Mouse (Mus musculus) small intestine, adult 2 months (tissue): ENCODE results near the gene Ndufs7. TPM values are rescaled to one million over a fixed set of nuclear protein-coding genes. Genes with fewer than 3 reads are reported as not detected.

Experiments
- H3K27ac ChIP-seq: fragments of 200-500 bp; 2 replicates; pipeline ENCODE4 v1.5.1; 2012; ENCODE audit warnings: low read depth, low read length, control low read depth, inconsistent platforms; ENCODE audit not compliant: insufficient read depth
- H3K27me3 ChIP-seq: fragments of 200-500 bp; 2 replicates; pipeline ENCODE4 v1.6.1; 2012; ENCODE audit warnings: mild to moderate bottlenecking, moderate library complexity, low read length, inconsistent platforms; ENCODE audit not compliant: control insufficient read depth, insufficient read depth
- H3K36me3 ChIP-seq: fragments of 200-500 bp; 2 replicates; pipeline ENCODE4 v1.6.1; 2012; ENCODE audit warnings: mild to moderate bottlenecking, low read length, control low read depth, inconsistent platforms; ENCODE audit not compliant: control insufficient read depth, insufficient read depth
- H3K4me1 ChIP-seq: fragments of 200-500 bp; 2 replicates; pipeline ENCODE4 v1.6.1; 2012; ENCODE audit warnings: low read length, inconsistent platforms, mixed read lengths; ENCODE audit not compliant: control insufficient read depth, insufficient read depth, insufficient read length
- H3K4me3 ChIP-seq: fragments of 200-500 bp; 2 replicates; pipeline ENCODE4 v1.5.1; 2012; ENCODE audit warnings: low read depth, mild to moderate bottlenecking, control low read depth, inconsistent platforms, low read length, moderate library complexity
- CTCF ChIP-seq: fragments of 200-500 bp; IDR thresholded peaks from 2 replicates; pipeline ENCODE4 v1.5.1; 2012; ENCODE audit warnings: low read depth, mild to moderate bottlenecking, control low read depth, inconsistent platforms, low read length, moderate library complexity, mixed read lengths; ENCODE audit not compliant: insufficient replicate concordance, insufficient read length; ENCODE audit errors: extremely low read depth
- POLR2A ChIP-seq: fragments of 200-500 bp; IDR thresholded peaks from 2 replicates; pipeline ENCODE4 v1.6.1; 2012; ENCODE audit warnings: low read depth, mild to moderate bottlenecking, control low read depth, inconsistent platforms, low read length, moderate library complexity
- WGBS: fragments of 180-500 bp; shearing (Covaris S2); methylation state at CpG from one replicate; pipeline ENCODE4 v1.1.7; 2018; 5-methylcytosine and 5-hydroxymethylcytosine counted together
- polyA plus RNA-seq: library from polyadenylated mRNA; depleted of rRNA; stranded (reverse); fragments of >200 nt; gene quantifications from 2 replicates; pipeline ENCODE4 v1.2.3, GENCODE M21; 2012

The Ndufs7 gene
- polyA plus RNA-seq, 1 experiment: 1,176 TPM

DNA sequence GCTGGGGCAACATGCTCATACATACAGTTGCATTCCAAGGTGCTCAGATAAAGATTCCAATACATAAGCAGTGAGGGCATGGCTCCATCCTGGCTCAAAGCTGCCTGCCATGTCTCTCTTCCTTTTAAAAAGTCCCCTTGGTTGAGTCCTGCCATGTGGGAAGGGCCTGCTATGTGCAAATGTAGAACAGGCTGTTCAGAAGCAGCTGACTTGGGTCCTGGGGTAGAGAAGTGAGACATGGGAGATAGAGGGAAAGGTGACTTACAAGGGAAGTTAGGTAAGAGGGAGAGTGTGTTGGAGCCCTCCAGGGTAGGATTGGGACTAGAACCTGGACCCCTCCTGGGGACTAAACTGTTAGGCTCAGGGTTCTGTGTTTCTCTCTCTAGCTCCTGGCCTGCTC is 3.1 kb downstream of the Ndufs7 start:
- peaks cover 36% of the 10 kb centered on the region for H3K36me3 ChIP-seq
- no peaks in the 10 kb centered on the region for H3K27me3 ChIP-seq
- H3K4me3 ChIP-seq: no peak overlapping the region
- H3K4me1 ChIP-seq: peaks cover 14% of the 10 kb centered on the region
- TF ChIP-seq POLR2A (no peak), CTCF (no peak)
- no peak overlapping the region for H3K27ac ChIP-seq

DNA sequence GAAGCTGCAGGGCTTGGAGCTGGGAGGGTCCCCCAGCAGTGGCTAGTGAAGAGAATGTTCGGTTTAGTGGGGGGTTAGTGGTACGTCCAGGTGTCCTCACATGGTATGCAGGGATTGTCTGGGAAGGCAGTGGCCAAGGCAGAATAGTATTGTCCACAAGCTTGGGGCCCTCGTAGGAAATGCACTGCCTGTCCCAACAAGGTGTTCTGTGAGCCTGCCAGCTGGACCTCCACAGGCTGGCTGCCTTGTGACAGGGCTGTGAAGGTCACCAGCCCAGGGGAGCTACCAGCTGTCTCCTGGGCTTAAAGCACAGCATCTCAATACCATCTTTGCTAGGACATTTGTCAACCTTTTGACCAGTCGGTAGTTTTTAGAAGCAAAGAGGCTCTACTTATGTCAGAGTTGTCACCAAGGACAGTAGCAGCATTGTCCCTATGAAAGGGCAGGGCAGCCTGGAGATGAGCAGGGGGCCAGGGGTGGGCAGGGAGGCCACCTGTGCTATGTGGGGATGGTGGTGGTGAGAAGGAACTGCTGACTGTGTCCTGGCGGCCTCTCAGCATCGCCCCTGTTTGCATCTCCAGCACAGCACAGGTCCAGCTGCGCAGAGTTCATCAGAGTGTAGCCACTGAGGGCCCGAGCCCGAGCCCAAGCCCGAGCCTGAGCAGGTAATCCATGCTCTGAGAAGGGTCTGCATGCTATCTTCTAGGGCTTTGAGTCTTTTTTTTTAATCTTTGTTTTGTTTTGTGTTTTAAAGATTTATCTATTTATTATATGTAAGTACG is 3.8 kb downstream of the Ndufs7 start:
- no peaks in the 10 kb centered on the region for H3K27me3 ChIP-seq
- H3K36me3 ChIP-seq: peaks cover 36% of the 10 kb centered on the region
- peaks cover 15% of the 10 kb centered on the region for H3K4me1 ChIP-seq
- TF ChIP-seq POLR2A (no peak), CTCF (no peak)
- WGBS: 89% methylated on average over 11 of the region's 11 CpGs
- H3K27ac ChIP-seq: no peak overlapping the region
- H3K4me3 ChIP-seq: no peak overlapping the region

DNA sequence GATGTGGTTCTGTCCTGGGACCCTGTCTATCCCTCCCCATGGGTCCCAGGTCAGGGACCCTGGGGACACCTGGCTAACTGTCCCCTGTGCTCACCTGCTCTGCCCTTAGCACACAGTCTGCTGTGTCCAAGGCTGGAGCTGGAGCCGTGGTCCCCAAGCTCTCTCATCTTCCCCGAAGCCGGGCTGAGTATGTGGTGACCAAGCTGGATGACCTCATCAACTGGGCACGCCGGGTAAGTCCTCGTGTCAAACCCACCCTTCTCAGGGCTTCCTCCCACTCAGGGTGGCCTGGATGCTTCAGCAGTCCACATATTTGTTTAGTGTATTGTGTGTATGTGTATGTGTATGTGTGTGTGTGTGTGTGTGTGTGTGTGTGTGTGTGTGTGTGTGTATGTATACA is 4.6 kb downstream of the Ndufs7 start:
- no peak overlapping the region for H3K27ac ChIP-seq
- no peak overlapping the region for H3K4me3 ChIP-seq
- 70% methylated on average over 6 of the region's 6 CpGs for WGBS
- TF ChIP-seq POLR2A (no peak), CTCF (no peak)
- H3K36me3 ChIP-seq: peaks cover 38% of the 10 kb centered on the region
- H3K4me1 ChIP-seq: peaks cover 19% of the 10 kb centered on the region
- no peaks in the 10 kb centered on the region for H3K27me3 ChIP-seq

DNA sequence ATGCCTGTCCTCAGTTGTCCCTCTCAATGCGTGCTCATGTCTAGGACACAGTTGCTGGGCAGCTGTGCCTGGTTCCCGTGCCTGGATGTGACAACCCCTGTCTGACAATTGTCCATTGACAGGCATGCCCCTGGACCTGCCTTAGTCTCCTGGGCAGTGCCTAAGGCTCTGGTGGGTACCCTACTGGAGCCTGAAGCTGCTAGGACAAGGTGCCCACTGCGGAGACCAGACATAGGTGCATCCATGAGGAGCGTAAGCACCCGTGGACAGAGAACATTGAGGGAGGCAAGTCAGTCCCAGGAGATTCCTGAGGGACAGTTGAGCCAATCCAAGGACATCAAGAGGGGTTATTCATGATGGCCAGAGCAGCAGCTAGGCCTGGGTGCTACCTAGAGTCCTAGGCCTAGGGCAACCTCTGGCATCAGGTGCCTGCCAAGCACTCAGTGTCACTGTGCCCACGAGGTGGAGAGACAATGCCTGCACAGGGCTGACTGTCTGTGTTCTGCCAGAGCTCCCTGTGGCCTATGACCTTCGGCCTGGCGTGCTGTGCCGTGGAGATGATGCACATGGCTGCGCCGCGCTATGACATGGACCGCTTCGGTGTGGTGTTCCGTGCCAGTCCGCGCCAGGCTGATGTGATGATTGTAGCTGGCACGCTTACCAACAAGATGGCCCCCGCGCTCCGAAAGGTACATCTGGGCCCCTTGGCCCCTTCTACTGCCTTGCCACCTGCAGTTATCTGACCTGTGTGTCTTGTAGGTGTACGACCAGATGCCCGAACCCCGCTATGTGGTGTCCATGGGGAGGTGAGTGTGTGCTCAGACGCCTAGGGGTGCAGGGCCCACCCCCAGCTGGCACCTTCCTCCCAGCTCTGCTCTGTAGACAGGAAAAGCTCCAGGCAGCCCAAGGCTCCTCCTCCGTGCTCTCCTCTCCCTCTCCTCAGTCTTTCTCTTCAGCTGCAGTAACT is 5.7 kb downstream of the Ndufs7 start:
- Histone ChIP-seq H3K36me3 (peaks cover 40% of the 10 kb centered on the region), H3K4me1 (peaks cover 20% of the 10 kb centered on the region), H3K27me3 (no peaks in the 10 kb centered on the region), H3K27ac (no peak overlapping the region), H3K4me3 (no peak overlapping the region)
- TF ChIP-seq POLR2A: no peak
- TF ChIP-seq CTCF: no peak
- 93% methylated on average over 26 of the region's 26 CpGs for WGBS

DNA sequence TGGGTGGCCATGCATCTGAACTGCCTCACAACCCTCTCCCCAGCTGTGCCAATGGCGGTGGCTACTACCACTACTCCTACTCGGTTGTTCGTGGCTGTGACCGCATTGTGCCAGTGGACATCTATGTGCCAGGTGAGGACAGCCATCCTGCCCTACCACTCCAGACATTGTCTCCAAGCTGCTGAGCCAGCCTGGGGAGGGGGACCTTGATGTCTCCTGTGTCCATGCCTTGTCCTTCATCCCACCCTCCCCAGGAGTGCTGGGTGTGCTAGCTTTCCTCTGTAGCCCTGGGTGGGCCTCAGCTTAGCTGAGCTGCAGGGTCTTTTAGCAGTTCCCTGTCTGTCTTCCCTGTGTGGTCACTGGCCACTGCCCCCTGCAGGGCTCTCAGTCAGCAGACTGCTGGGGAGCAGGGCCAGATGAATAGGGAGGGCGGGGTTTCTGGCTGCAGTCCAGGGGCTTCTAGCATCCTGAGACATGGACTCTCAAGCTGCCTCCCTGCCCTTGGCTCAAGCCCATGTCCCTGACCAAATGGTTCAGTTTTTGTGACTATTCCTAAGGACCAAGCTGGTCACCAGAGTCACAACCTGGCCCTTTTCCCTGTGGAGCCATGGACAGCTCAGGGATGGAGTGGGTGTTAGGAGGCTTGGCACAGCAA is 7.1 kb downstream of the Ndufs7 start:
- TF ChIP-seq CTCF (no peak), POLR2A (no peak)
- H3K36me3 ChIP-seq: peaks cover 40% of the 10 kb centered on the region
- H3K4me3 ChIP-seq: no peak overlapping the region
- peaks cover 25% of the 10 kb centered on the region for H3K4me1 ChIP-seq
- no peak overlapping the region for H3K27ac ChIP-seq
- H3K27me3 ChIP-seq: no peaks in the 10 kb centered on the region
- 82% methylated on average over 5 of the region's 5 CpGs for WGBS

DNA sequence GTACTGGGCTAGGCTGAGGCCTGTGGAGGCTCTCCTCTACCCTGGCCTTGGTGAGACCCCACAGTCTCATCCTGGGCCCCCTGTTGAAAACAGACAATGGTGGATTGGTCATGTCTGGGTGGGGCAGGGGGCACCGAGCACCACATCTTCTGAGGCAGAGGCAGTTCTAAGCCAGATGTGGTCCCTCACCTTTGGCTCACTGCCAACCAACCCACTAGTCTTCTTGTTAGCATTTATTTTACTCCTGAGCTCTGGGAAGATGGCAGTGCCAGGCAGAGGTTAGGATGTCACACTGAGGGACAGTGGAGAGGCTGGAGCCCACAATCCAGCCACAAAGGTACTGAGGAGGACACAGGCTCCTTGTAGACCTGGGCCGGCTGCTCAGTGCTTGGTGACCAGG is 9.0 kb downstream of the Ndufs7 start:
- H3K27ac ChIP-seq: no peak overlapping the region
- H3K27me3 ChIP-seq: no peaks in the 10 kb centered on the region
- peaks cover 40% of the 10 kb centered on the region for H3K36me3 ChIP-seq
- TF ChIP-seq CTCF: no peak
- TF ChIP-seq POLR2A: no peak
- H3K4me3 ChIP-seq: no peak overlapping the region
- H3K4me1 ChIP-seq: peaks cover 25% of the 10 kb centered on the region
- WGBS: 82% methylated on average over 2 of the region's 2 CpGs
